Mouse (Mus musculus) gastrocnemius, postnatal 25 days (tissue): Measurements from ENCODE around the gene C9orf72. TPM values are rescaled to one million over a fixed set of nuclear protein-coding genes. Genes with fewer than 3 reads are reported as not detected.

Source experiments
- total RNA-seq, 2 experiments: library from RNA; stranded (reverse); gene quantifications; 1 replicate in 1 of 2; 2 replicates in 1 of 2; pipeline ENCODE4 v1.2.3; 2021

The C9orf72 gene
- total RNA-seq, 2 experiments from 2014 or later: 9.5 to 13.4 TPM

Other genes with a start within 250 kb of the C9orf72 start
- not detected for gene Ifnk, start 74.1 kb downstream of the C9orf72 start, total RNA-seq
- gene Mob3b, start 68.7 kb downstream of the C9orf72 start, total RNA-seq: 1 to 10 TPM in 1 of 2 experiments, under 1 TPM in 1; 0.96 to 1.4 TPM